Mouse (Mus musculus): ENCODE results near the gene Gm20479.
A peak's percentile ranks its signal among the peaks of the same experiment; 100 is the strongest.

The Gm20479 gene

GRCm38 (mm10) chr7:27356861-27357594 lies at the start of gene Gm20479:
TSS of gene Gm20479 (minus strand) at chr7:27357419.
- peak; percentile 46 for DNase-seq (ENCODE audit: low spot score)

- no peak for DNase-seq (ENCODE audit: low spot score)
These were observed 49.3 kb upstream of the Gm20479 start for GRCm38 (mm10) chr7:27406481-27406880.

- peak; percentile 27 for DNase-seq (ENCODE audit: low spot score)
These were observed 47.2 kb upstream of the Gm20479 start for GRCm38 (mm10) chr7:27404203-27404942.

- peak; percentile 77 for DNase-seq (ENCODE audit: low spot score)
These were observed 45.5 kb upstream of the Gm20479 start for GRCm38 (mm10) chr7:27402675-27403074.

GRCm38 (mm10) chr7:27400545-27400944 lies 43.3 kb upstream of the Gm20479 start:
- DNase-seq (ENCODE audit: low spot score), result no peak

GRCm38 (mm10) chr7:27397048-27397949 lies 40.1 kb upstream of the Gm20479 start:
- peak; percentile 79 for DNase-seq (ENCODE audit: low spot score)

- DNase-seq (ENCODE audit: low spot score), result peak; percentile 62
These were observed 39.2 kb upstream of the Gm20479 start for GRCm38 (mm10) chr7:27396184-27397047.

GRCm38 (mm10) chr7:27395521-27396183 lies 38.4 kb upstream of the Gm20479 start:
- no peak for DNase-seq (ENCODE audit: low spot score)

- DNase-seq (ENCODE audit: low spot score), result no peak
These were observed 34.2 kb upstream of the Gm20479 start for GRCm38 (mm10) chr7:27391416-27391815.

- no peak for DNase-seq (ENCODE audit: low spot score)
These were observed 32.0 kb upstream of the Gm20479 start for GRCm38 (mm10) chr7:27389213-27389612.

- DNase-seq (ENCODE audit: low spot score), result peak; percentile 75
These were observed 27.5 kb upstream of the Gm20479 start for GRCm38 (mm10) chr7:27384731-27385130.

GRCm38 (mm10) chr7:27384134-27384533 lies 26.9 kb upstream of the Gm20479 start:
- no peak for DNase-seq (ENCODE audit: low spot score)

- no peak for DNase-seq (ENCODE audit: low spot score)
These were observed 26.0 kb upstream of the Gm20479 start for GRCm38 (mm10) chr7:27383233-27383632.

GRCm38 (mm10) chr7:27381560-27381959 lies 24.3 kb upstream of the Gm20479 start:
- DNase-seq (ENCODE audit: low spot score), result no peak

GRCm38 (mm10) chr7:27381009-27381408 lies 23.8 kb upstream of the Gm20479 start:
- no peak for DNase-seq (ENCODE audit: low spot score)

- DNase-seq (ENCODE audit: low spot score), result no peak
These were observed 22.6 kb upstream of the Gm20479 start for GRCm38 (mm10) chr7:27379836-27380235.

GRCm38 (mm10) chr7:27378431-27378830 lies 21.2 kb upstream of the Gm20479 start:
- DNase-seq (ENCODE audit: low spot score), result peak; percentile 72

- peak; percentile 29 for DNase-seq (ENCODE audit: low spot score)
These were observed 18.1 kb upstream of the Gm20479 start for GRCm38 (mm10) chr7:27375274-27375673.

GRCm38 (mm10) chr7:27371715-27372462 lies 14.7 kb upstream of the Gm20479 start:
- peak; percentile 40 for DNase-seq (ENCODE audit: low spot score)

GRCm38 (mm10) chr7:27369111-27369510 lies 11.9 kb upstream of the Gm20479 start:
- no peak for DNase-seq (ENCODE audit: low spot score)

All from embryo, embryonic 10 days (tissue).